Mouse (Mus musculus) hindbrain, embryonic 16.5 days (tissue): ENCODE measurements around the gene Gm28961. TPM values are rescaled to one million over a fixed set of nuclear protein-coding genes. Genes with fewer than 3 reads are reported as not detected.
"Not testable (repeated sequence)": the region's sequence is repeated elsewhere in the genome, so short reads cannot be mapped to it uniquely, and the experiment has no call there.

Experiments
- ATAC-seq: fragments of 200-750 bp; cut with Nextera tagmentation; 2 replicates; pipeline ENCODE4 v1.8.0; 2017; ENCODE audit warnings: moderate TSS enrichment, moderate library complexity
- H3K27ac ChIP-seq: fragments of 300-500 bp; sonication (generic); 2 replicates; pipeline ENCODE4 v1.5.1; 2014; ENCODE audit warnings: low read depth, mild to moderate bottlenecking, control low read depth, low read length, moderate library complexity
- H3K27me3 ChIP-seq: fragments of 300-500 bp; sonication (generic); replicated peaks from 2 replicates; pipeline ENCODE4 v1.6.1; 2014; ENCODE audit warnings: low read length; ENCODE audit not compliant: control insufficient read depth, insufficient read depth
- H3K36me3 ChIP-seq: fragments of 300-500 bp; sonication (generic); 2 replicates; pipeline ENCODE4 v1.6.1; 2014; ENCODE audit warnings: mild to moderate bottlenecking, low read length, moderate library complexity, mixed read lengths; ENCODE audit not compliant: control insufficient read depth, insufficient read depth
- H3K4me1 ChIP-seq: fragments of 300-500 bp; sonication (generic); 2 replicates; pipeline ENCODE4 v1.6.1; 2014; ENCODE audit warnings: low read depth, low read length; ENCODE audit not compliant: control insufficient read depth, insufficient read depth
- H3K4me2 ChIP-seq: fragments of 300-500 bp; sonication (generic); 2 replicates; pipeline ENCODE4 v1.6.1; 2014; ENCODE audit warnings: mild to moderate bottlenecking, low read length, control low read depth, moderate library complexity
- H3K4me3 ChIP-seq: fragments of 300-500 bp; sonication (generic); 2 replicates; pipeline ENCODE4 v1.5.1; 2014; ENCODE audit warnings: mild to moderate bottlenecking, low read length, control low read depth, moderate library complexity
- H3K9ac ChIP-seq: fragments of 300-500 bp; sonication (generic); 2 replicates; pipeline ENCODE4 v1.6.1; 2014; ENCODE audit warnings: low read depth, mild to moderate bottlenecking, control low read depth, low read length, moderate library complexity
- H3K9me3 ChIP-seq: fragments of 300-500 bp; sonication (generic); 2 replicates; pipeline ENCODE4 v1.6.1; 2014; ENCODE audit warnings: mild to moderate bottlenecking, low read length, moderate library complexity; ENCODE audit not compliant: control insufficient read depth
- WGBS: fragments of 180-500 bp; shearing (Covaris S2); extraction: QIAGEN DNeasy Blood & Tissue Kit; methylation state at CpG from one replicate; pipeline ENCODE4 v1.1.7; 2014; 5-methylcytosine and 5-hydroxymethylcytosine counted together
- polyA plus RNA-seq: library from polyadenylated mRNA; unstranded; fragments of >200 nt; fragmentation: Nextera tagmentation; extraction: Ambion mirVana; gene quantifications from 2 replicates; pipeline ENCODE4 v1.2.1, GENCODE M21; 2015

Gene Gm28961
- not detected in 2 replicates for polyA plus RNA-seq

- not testable (repeated sequence) for H3K9ac ChIP-seq, H3K4me3 ChIP-seq, H3K9me3 ChIP-seq, H3K27ac ChIP-seq, ATAC-seq, H3K4me2 ChIP-seq, H3K36me3 ChIP-seq, H3K27me3 ChIP-seq, H3K4me1 ChIP-seq
- WGBS, result no CpG with 5 or more reads among the region's 6 CpGs
Measured at GRCm38 (mm10) chrY:57705397-57705796, at the start of gene Gm28961. Gene Gm28961 (plus strand): TSS chrY:57705697.

Other genes starting within 250 kb of the Gm28961 start
- gene Gm21943, start 172.0 kb upstream of the Gm28961 start, polyA plus RNA-seq, result not detected in 2 replicates